Mouse (Mus musculus) MEL (cell line): ENCODE results near the gene Nr5a2. TPM values are rescaled to one million over a fixed set of nuclear protein-coding genes. Genes with fewer than 3 reads are reported as not detected.
A peak's percentile ranks its signal among the peaks of the same experiment; 100 is the strongest.

ENCODE experiments used
- DNase-seq: peaks from one replicate; pipeline ENCODE4 v3.0.0; 2011; ENCODE audit warnings: low read depth, low spot score
- H3K27ac ChIP-seq: 2 replicates; pipeline ENCODE4 v1.5.1; 2012; ENCODE audit warnings: low read depth, mild to moderate bottlenecking, control low read depth, low read length, moderate library complexity; ENCODE audit not compliant: control insufficient read depth
- H3K27me3 ChIP-seq, 2 experiments: fragments of 150-350 bp in 1 of 2; sonication (generic) in 1 of 2; 2 replicates each; pipeline ENCODE4 v1.6.1; 2012; ENCODE audit warnings: low read length in 2 of 2, mild to moderate bottlenecking in 2 of 2, improper control_type of control experiment in 1 of 2, moderate library complexity in 1 of 2; ENCODE audit not compliant: insufficient read depth in 2 of 2, control insufficient read depth in 1 of 2
- H3K36me3 ChIP-seq, 2 experiments: 2 replicates each; pipeline ENCODE4 v1.6.1; 2012 to 2014; ENCODE audit warnings: low read length in 2 of 2, improper control_type of control experiment in 1 of 2, inconsistent platforms in 1 of 2, mild to moderate bottlenecking in 1 of 2; ENCODE audit not compliant: insufficient read depth in 2 of 2, control insufficient read depth in 1 of 2
- H3K4me1 ChIP-seq, 2 experiments: fragments of 150-350 bp in 1 of 2; sonication (generic) in 1 of 2; 2 replicates each; pipeline ENCODE4 v1.6.1; 2012; ENCODE audit warnings: low read length in 2 of 2, improper control_type of control experiment in 1 of 2, mild to moderate bottlenecking in 1 of 2; ENCODE audit not compliant: insufficient read depth in 2 of 2, control insufficient read depth in 1 of 2
- H3K4me3 ChIP-seq, 2 experiments: fragments of 150-350 bp in 1 of 2; sonication (generic) in 1 of 2; 2 replicates each; pipeline ENCODE4 v1.5.1; 2012; ENCODE audit warnings: low read depth in 2 of 2, low read length in 2 of 2, mild to moderate bottlenecking in 2 of 2, moderate library complexity in 2 of 2, control low read depth in 1 of 2, improper control_type of control experiment in 1 of 2; ENCODE audit not compliant: control insufficient read depth in 1 of 2, insufficient read depth in 1 of 2
- H3K79me2 ChIP-seq: 2 replicates; pipeline ENCODE4 v1.6.1; 2012; ENCODE audit warnings: mild to moderate bottlenecking, low read length, moderate library complexity; ENCODE audit not compliant: control insufficient read depth, poor library complexity, insufficient read depth
- H3K9ac ChIP-seq: 2 replicates; pipeline ENCODE4 v1.6.1; 2012; ENCODE audit warnings: low read depth, mild to moderate bottlenecking, control low read depth, low read length, moderate library complexity; ENCODE audit not compliant: control insufficient read depth, poor library complexity, severe bottlenecking
- H3K9me3 ChIP-seq: fragments of 150-350 bp; sonication (generic); replicated peaks from 2 replicates; pipeline ENCODE4 v1.6.1; 2012; ENCODE audit warnings: mild to moderate bottlenecking, low read length, improper control_type of control experiment, moderate library complexity; ENCODE audit not compliant: insufficient read depth
- BHLHE40 ChIP-seq: IDR thresholded peaks from 2 replicates; pipeline ENCODE4 v1.6.1; 2012; ENCODE audit warnings: low read depth, mild to moderate bottlenecking, inconsistent platforms, low read length, improper control_type of control experiment, borderline replicate concordance
- CHD1 ChIP-seq: IDR thresholded peaks from 2 replicates; pipeline ENCODE4 v1.6.1; 2012; ENCODE audit warnings: low read depth, mild to moderate bottlenecking, inconsistent platforms, low read length, improper control_type of control experiment
- E2F4 ChIP-seq: IDR thresholded peaks from 2 replicates; pipeline ENCODE4 v1.6.1; 2011; ENCODE audit warnings: low read depth, low read length, improper control_type of control experiment, borderline replicate concordance
- ELF1 ChIP-seq: IDR thresholded peaks from 2 replicates; pipeline ENCODE4 v1.6.1; 2014; ENCODE audit warnings: low read depth, mild to moderate bottlenecking, inconsistent platforms, low read length, improper control_type of control experiment, moderate library complexity
- EP300 ChIP-seq, 2 experiments: IDR thresholded peaks; 2 replicates each; pipeline ENCODE4 v1.6.1; 2011; ENCODE audit warnings: improper control_type of control experiment in 2 of 2, low read length in 2 of 2, low read depth in 1 of 2, mild to moderate bottlenecking in 1 of 2
- GATA1 ChIP-seq: IDR thresholded peaks from 2 replicates; pipeline ENCODE4 v1.6.1; 2011; ENCODE audit warnings: low read depth, low read length, improper control_type of control experiment
- HCFC1 ChIP-seq: IDR thresholded peaks from 2 replicates; pipeline ENCODE4 v1.6.1; 2012; ENCODE audit warnings: low read depth, mild to moderate bottlenecking, inconsistent platforms, low read length, improper control_type of control experiment, moderate library complexity
- KAT2A ChIP-seq: conservative IDR thresholded peaks from 2 replicates; pipeline ENCODE4 v1.6.1; 2012; ENCODE audit warnings: low read depth, low read length, improper control_type of control experiment, inconsistent platforms
- MAFK ChIP-seq: IDR thresholded peaks from 2 replicates; pipeline ENCODE4 v1.6.1; 2011; ENCODE audit warnings: low read depth, mild to moderate bottlenecking, low read length, improper control_type of control experiment, borderline replicate concordance
- MAX ChIP-seq: IDR thresholded peaks from 2 replicates; pipeline ENCODE4 v1.6.1; 2011; ENCODE audit warnings: low read length, improper control_type of control experiment
- MAZ ChIP-seq: IDR thresholded peaks from 2 replicates; pipeline ENCODE4 v1.6.1; 2012; ENCODE audit warnings: low read depth, mild to moderate bottlenecking, inconsistent platforms, low read length, improper control_type of control experiment
- MEF2A ChIP-seq: IDR thresholded peaks from 2 replicates; pipeline ENCODE4 v1.6.1; 2014; ENCODE audit warnings: low read depth, mild to moderate bottlenecking, inconsistent platforms, low read length, improper control_type of control experiment; ENCODE audit not compliant: poor library complexity, insufficient replicate concordance, severe bottlenecking; ENCODE audit errors: extremely low read depth
- MYB ChIP-seq: IDR thresholded peaks from 2 replicates; pipeline ENCODE4 v1.6.1; 2011; ENCODE audit warnings: mild to moderate bottlenecking, low read depth, low read length, improper control_type of control experiment
- MYC ChIP-seq: IDR thresholded peaks from 2 replicates; pipeline ENCODE4 v1.6.1; 2011; ENCODE audit warnings: low read depth, mild to moderate bottlenecking, low read length, improper control_type of control experiment, moderate library complexity
- NELFE ChIP-seq: IDR thresholded peaks from 2 replicates; pipeline ENCODE4 v1.6.1; 2011; ENCODE audit warnings: low read depth, low read length, improper control_type of control experiment
- POLR2A ChIP-seq, 2 experiments: IDR thresholded peaks; 2 replicates each; pipeline ENCODE4 v1.6.1; 2011 to 2012; ENCODE audit warnings: low read length in 2 of 2, mild to moderate bottlenecking in 2 of 2, control low read depth in 1 of 2, improper control_type of control experiment in 1 of 2, low read depth in 1 of 2, moderate library complexity in 1 of 2; ENCODE audit not compliant: control insufficient read depth in 1 of 2, insufficient read depth in 1 of 2, poor library complexity in 1 of 2
- POLR2AphosphoS2 ChIP-seq: IDR thresholded peaks from 2 replicates; pipeline ENCODE4 v1.6.1; 2011; ENCODE audit warnings: low read length, improper control_type of control experiment
- POLR2AphosphoS5 ChIP-seq: IDR thresholded peaks from 2 replicates; pipeline ENCODE4 v1.6.1; 2012; ENCODE audit warnings: low read depth, borderline replicate concordance, mild to moderate bottlenecking, inconsistent platforms, low read length, moderate library complexity, mixed read lengths
- SMC3 ChIP-seq: IDR thresholded peaks from 2 replicates; pipeline ENCODE4 v1.6.1; 2011; ENCODE audit warnings: low read depth, low read length, improper control_type of control experiment
- TAL1 ChIP-seq: IDR thresholded peaks from 2 replicates; pipeline ENCODE4 v1.6.1; 2012; ENCODE audit warnings: mild to moderate bottlenecking, inconsistent platforms, low read length, moderate library complexity, mixed read lengths
- UBTF ChIP-seq: IDR thresholded peaks from 2 replicates; pipeline ENCODE4 v1.6.1; 2012; ENCODE audit warnings: low read depth, mild to moderate bottlenecking, inconsistent platforms, low read length, improper control_type of control experiment, moderate library complexity, borderline replicate concordance; ENCODE audit not compliant: insufficient read depth
- USF1 ChIP-seq: IDR thresholded peaks from 2 replicates; pipeline ENCODE4 v1.6.1; 2014; ENCODE audit warnings: low read depth, mild to moderate bottlenecking, inconsistent platforms, low read length, improper control_type of control experiment, moderate library complexity
- ZC3H11A ChIP-seq: IDR thresholded peaks from 2 replicates; pipeline ENCODE4 v1.6.1; 2012; ENCODE audit warnings: low read depth, mild to moderate bottlenecking, inconsistent platforms, low read length, improper control_type of control experiment
- ZKSCAN1 ChIP-seq: IDR thresholded peaks from 2 replicates; pipeline ENCODE4 v1.6.1; 2012; ENCODE audit warnings: low read depth, mild to moderate bottlenecking, inconsistent platforms, low read length, improper control_type of control experiment, moderate library complexity
- ZMIZ1 ChIP-seq: IDR thresholded peaks from 2 replicates; pipeline ENCODE4 v1.6.1; 2012; ENCODE audit warnings: low read depth, mild to moderate bottlenecking, inconsistent platforms, low read length, improper control_type of control experiment, moderate library complexity
- ZNF384 ChIP-seq: IDR thresholded peaks from 2 replicates; pipeline ENCODE4 v1.6.1; 2012; ENCODE audit warnings: low read depth, mild to moderate bottlenecking, inconsistent platforms, low read length, improper control_type of control experiment
- polyA plus RNA-seq, 2 experiments: library from polyadenylated mRNA; stranded (reverse) in 1 of 2; unstranded in 1 of 2; fragments of >175 nt in 1 of 2; fragments of >200 nt in 1 of 2; gene quantifications; 2 replicates each; pipeline versions ENCODE4 v1.2.1 to v1.2.4; 2012; ENCODE audit warnings: low replicate concordance in 2 of 2, low read depth in 1 of 2; ENCODE audit not compliant: insufficient read length in 2 of 2, insufficient read depth in 1 of 2, missing spikeins in 1 of 2
- total RNA-seq: library from RNA; depleted of rRNA; stranded (reverse); fragments of 300-350 nt; gene quantifications from 2 replicates; pipeline ENCODE4 v1.2.3, GENCODE M21; 2012

Gene Nr5a2
- total and polyA plus RNA-seq, 3 experiments = 0.03 to 0.39 TPM; not detected in 1

- peak; percentile 85 for TF ChIP-seq ELF1
- no peak for TF ChIP-seq MYB
- TF ChIP-seq SMC3 = no peak
- no peak for TF ChIP-seq UBTF
- no peak for TF ChIP-seq POLR2A (IDR thresholded peaks at IDR 0.05; ENCODE audit: control insufficient read depth in 1 of 2, insufficient read depth in 1 of 2, low read depth in 1 of 2, low read length in 2 of 2, poor library complexity in 1 of 2)
- peak; percentile 41; the same call in 1 of the 2 replicates for TF ChIP-seq HCFC1
- no peak for TF ChIP-seq POLR2AphosphoS5
- no peak for TF ChIP-seq TAL1
- no peak for TF ChIP-seq E2F4
- TF ChIP-seq MAFK = no peak
- no peak for TF ChIP-seq ZMIZ1
- peak; percentile 51 to 70; a peak in 2 of 4 replicates for TF ChIP-seq EP300 (IDR thresholded peaks at IDR 0.05; ENCODE audit: low read depth in 1 of 2, low read length in 2 of 2)
- TF ChIP-seq KAT2A = no peak
- TF ChIP-seq MAZ = no peak
- TF ChIP-seq CHD1 = no peak
- TF ChIP-seq, all 39 proteins: peak for 9
These were observed 13.8 kb upstream of the Nr5a2 start (continued) for GRCm38 (mm10) chr1:136974040-136974439.

DNA sequence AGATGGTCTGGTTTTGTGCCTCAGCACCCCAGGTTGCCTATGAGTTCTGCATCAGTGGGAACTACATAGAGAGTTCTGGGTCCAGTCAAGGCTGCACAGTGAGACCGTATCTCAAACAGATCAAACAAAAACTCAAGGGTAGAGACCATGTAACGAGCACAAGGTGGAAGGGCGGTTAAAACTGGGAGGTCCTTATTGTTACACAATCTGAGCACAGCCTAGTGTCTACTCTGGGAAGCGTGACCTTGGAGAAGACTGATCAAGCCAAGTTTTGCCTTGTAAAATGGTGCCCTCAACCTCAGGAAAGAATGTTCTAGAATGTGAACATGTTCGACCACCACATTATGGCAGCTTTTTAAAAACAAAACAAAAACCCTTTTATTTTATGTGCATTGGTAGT lies 12.8 kb upstream of the Nr5a2 start:
- peaks cover 2 to 4% of the 10 kb centered on the region in 2 experiments; a peak in 3 of 4 replicates for H3K4me1 ChIP-seq
- H3K4me3 ChIP-seq = no peak overlapping the region
- H3K9ac ChIP-seq = no peak overlapping the region
- no peaks in the 10 kb centered on the region for H3K79me2 ChIP-seq
- H3K27me3 ChIP-seq = no peaks in the 10 kb centered on the region
- TF ChIP-seq BHLHE40 (no peak), SMC3 (no peak), KAT2A (no peak), POLR2AphosphoS2 (no peak), GATA1 (no peak), ZKSCAN1 (no peak), MYC (no peak), ELF1 (no peak), USF1 (no peak), HCFC1 (no peak), ZNF384 (no peak), MEF2A (no peak), UBTF (no peak), MAZ (no peak), CHD1 (no peak), MYB (no peak), EP300 (IDR thresholded peaks at IDR 0.05; ENCODE audit: low read depth in 1 of 2, low read length in 2 of 2) (no peak), NELFE (no peak), MAX (no peak), ZC3H11A (no peak)
- no peak for DNase-seq
- H3K36me3 ChIP-seq = peaks cover 0 to 3% of the 10 kb centered on the region in 2 experiments; a peak in 1 of 4 replicates
- H3K27ac ChIP-seq = no peak overlapping the region
- no peaks in the 10 kb centered on the region for H3K9me3 ChIP-seq
